Mouse (Mus musculus): ENCODE results near the gene Mrpl22. TPM values are rescaled to one million over a fixed set of nuclear protein-coding genes. Genes with fewer than 3 reads are reported as not detected.
"Not testable (repeated sequence)": the region's sequence is repeated elsewhere in the genome, so short reads cannot be mapped to it uniquely, and the experiment has no call there.

Gene Mrpl22
- total RNA-seq, 2 experiments from 2014 or later, result 47.1 to 49.9 TPM

DNA sequence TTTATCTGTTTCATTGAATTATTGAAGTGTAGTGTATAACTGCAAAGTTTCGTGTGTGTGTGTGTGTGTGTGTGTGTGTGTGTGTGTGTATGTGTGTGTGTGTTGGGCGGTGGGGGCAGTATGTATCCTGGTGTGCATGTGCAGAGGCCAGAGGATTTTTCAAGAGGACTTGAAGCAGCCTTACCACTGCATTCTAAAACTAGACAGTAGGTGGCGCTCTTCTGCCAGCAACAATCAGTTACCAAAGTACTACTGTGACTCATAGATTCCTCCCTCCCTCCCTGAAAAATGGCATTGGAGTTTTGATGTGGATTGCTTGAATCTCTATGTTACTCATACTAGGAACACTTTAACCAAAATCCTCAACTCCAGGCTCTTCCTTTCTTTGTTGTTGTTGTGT lies 8.1 kb downstream of the Mrpl22 start:
- intact Hi-C loops (cut with DNase I), result loop anchor here (1.0 to 5.0 kb wide), 2 partner anchors 46 to 123 kb away; no protein-coding TSS in a partner anchor
- DNase-seq, result peak; percentile 74 to 85

DNA sequence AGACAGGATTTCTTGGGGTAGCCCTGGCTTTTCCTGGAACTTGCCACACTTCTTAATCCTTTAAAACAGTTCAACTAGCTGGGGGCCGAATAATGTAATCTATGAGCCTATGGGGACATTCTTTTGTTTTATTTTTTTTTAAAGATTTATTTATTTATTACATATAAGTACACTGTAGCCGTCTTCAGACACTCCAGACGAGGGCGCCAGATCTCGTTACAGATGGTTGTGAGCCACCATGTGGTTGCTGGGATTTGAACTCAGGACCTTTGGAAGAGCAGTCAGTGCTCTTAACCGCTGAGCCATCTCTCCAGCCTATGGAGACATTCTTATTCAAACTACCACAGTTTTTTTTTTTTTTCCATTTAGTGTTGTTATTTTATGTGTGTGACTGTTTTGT lies 8.5 kb downstream of the Mrpl22 start:
- intact Hi-C loops (cut with DNase I), result loop anchor here (1.0 to 5.0 kb wide), 2 partner anchors 45 to 122 kb away; no protein-coding TSS in a partner anchor

DNA sequence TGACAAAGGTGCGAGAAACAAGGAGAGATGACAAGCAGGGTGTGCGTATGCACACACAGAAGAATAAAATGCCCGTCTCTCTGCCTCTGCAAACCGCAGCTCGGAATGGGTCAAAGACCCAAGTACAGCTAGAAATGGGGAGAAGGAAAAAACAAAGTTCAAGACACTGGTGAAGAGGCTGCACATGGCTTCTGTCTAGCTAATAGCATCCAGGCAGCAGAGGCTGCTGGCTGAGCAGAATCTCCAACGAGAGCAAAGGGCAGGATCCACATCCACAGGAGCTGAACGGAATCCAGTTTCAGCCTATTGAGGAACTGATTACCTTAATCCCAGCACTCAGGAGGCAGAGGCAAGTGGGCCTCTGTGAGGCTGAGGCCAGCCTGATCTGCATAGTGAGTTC lies 9.3 kb downstream of the Mrpl22 start:
- intact Hi-C loops (cut with DNase I), result no loop called here
- no peak for DNase-seq

More for the DNA sequence above, 8.5 kb downstream of the Mrpl22 start:
- DNase-seq, result not testable (repeated sequence)

DNA sequence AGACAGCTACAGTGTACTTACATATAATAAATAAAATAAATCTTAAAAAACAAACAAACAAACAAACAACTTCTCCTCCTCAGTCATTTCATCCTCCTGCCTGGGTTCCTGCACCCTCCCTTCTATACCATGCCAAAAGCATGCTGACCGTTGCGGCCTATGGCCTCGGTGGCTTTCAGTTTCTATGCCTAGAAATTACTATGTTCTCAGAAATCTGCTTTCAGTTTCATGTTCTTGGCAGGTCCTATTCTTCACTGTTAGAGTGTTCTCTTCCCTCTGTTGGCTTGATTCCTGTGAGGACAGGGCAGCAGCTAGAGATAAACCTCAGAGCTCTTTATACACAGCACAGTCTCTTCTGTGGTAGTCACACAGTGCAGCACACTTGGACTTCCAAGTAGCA lies 12.1 kb downstream of the Mrpl22 start:
- intact Hi-C loops (cut with DNase I), result no loop called here
- DNase-seq, result no peak

DNA sequence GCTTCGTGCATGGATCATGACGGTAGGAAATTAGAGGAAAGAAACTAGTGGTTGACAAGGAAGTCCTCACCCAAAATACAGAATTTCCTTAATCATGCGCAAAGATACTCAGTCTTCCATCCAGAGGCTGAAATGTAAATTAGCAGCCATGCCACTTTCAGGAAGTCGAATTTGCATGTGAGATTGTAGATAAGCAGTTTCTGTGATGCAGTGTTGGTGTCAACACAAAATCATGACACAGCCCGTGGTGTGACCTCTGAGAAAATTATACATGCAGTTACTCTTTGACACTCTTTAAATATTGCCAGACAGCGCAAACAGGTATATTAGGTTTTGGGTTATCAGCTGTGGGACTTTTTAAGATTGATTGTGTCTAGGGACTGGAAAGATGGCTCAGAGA lies 18.2 kb downstream of the Mrpl22 start:
- intact Hi-C loops (cut with DNase I), result no loop called here
- no peak for DNase-seq

DNA sequence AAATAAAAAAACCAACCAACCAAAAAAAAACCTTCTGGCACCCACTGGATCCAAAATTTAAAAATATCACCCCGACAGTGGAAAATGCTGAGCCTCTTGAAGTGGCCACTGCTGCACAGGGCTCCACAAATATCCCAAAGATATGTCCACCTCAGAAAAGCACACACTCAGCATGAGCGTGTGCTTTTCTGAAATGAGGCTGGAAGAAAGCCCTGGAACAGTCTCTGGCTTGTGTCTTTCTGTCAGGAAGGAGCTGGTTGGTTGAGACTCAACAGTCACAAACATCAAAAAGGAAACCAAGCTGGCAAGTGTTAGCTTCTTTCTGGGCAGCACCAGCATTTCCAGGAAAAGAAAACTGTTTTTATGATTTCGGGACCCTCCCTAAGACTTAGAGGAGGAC lies 21.9 kb downstream of the Mrpl22 start:
- intact Hi-C loops (cut with DNase I), result no loop called here
- peak in 1 of 2 experiments; percentile 31 for DNase-seq

DNA sequence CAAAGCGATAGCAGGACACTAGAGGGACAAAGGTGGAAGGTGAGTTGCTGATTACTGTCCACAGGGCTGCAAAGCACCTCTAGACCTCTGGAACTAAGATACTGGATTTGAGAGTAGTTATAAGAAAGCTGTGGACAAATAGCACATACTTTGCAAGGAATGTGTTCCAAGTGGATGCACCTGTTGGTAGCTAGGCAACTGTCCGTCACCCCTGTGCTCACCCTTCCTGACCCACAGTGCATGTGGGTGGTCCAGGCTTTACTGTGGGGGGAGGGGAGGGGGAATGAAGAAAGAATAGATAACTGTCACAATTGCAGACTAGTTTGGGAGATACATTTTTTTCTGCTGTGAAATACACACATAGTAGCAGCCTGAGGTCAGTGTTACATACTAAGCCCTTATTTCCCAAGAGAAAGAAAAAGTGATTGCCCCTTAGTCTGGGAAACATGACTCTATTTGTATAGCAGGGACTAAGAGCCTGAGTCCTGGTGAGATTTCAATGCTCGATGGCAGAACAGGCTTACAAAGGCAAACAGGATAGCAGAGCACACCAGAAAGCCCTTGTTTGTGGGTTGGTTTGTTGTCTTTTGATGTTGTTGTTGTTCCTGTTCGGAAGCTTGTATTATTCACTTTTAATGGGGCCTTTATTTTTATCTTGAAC lies 22.5 kb downstream of the Mrpl22 start:
- no peak for DNase-seq
- intact Hi-C loops (cut with DNase I), result no loop called here

DNA sequence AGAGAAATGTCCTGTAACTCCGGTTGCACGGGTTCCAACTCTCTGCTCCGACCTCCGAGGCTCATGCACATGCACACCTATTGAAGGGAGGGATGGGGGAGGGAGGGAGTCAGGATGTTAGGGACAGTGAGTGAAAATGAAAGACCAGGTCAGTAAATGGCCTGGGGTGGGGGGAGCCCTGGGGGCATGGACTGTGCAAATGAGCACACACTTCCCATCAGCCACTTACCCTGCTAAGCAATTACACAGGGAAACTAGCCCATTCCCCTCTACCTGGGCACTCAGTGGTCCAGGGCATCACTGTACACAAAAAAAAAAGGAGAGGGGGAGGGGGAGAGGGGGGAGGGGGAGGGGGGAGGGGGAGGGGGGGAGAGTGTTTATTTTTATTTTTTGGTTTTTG lies 27.2 kb downstream of the Mrpl22 start:
- no peak for DNase-seq
- intact Hi-C loops (cut with DNase I), result no loop called here

DNA sequence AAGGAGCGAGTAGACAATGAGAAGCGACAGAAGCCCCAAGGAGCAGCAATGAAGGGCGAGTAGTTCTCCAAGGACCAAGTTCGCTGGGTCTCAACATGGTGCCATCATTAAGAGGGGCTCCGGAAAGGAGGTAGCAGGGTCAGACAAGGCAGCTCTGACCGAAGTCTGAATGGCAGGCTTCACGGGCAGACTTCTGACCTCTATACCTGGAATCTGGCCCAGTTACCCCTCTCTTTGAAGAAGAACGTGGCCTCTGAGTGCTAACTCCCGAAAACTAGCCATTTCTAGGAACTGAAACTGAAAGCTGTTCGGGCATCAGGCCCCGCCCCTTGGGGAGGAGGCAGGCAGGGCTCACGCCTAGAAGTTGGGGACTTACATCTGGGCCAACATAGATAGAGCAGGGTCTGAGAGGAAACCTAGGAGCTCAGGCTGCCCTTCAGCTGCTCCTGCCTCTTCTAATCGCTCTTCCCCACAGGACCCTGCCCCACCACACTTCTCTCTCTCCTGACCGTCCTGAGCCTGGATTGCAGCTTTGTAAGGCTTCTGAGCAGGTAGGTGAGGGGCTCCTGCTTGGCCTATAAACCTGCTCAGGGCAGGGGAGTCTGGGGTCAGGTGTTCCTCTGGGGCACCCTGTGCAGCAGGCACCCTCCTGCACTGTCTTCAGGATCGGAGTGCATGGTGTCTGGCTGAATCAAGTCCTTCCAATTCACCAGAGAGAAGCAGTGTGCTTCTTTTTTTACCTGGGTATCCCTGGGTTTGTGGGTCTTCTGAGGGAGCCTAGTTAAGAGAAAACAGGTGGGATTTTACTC lies 28.0 kb downstream of the Mrpl22 start, which contains the start of the genes Igtp and Irgm2:
Igtp (plus strand) TSS at position 328 of the 809 bp plus-strand sequence.
Irgm2 (plus strand) TSS at position 390 of the 809 bp plus-strand sequence.
- intact Hi-C loops (cut with DNase I), result loop anchor here (2.0 kb wide), 1 partner anchor 25 kb away; no protein-coding TSS in a partner anchor

DNA sequence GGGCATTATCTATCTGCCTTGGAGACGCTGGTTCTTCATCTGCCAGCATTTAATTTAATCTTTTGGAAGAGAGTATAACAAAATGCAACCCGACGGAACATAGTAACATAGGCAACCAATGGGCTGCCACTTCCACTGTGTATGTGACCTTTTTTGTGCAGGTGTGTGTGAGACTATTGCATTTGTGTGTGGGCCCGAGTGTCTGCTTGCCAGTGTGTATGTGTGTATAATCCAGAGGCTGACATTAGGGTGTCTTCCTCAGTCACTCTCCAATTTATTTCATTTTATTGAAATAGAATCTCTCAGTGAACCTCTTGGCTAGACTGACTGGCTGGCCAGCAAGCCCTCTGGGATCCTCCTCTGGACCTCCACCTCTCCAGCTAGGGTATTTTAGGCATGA lies 28.8 kb downstream of the Mrpl22 start:
- intact Hi-C loops (cut with DNase I), result loop anchor here (2.0 kb wide), 1 partner anchor 25 kb away; no protein-coding TSS in a partner anchor
- no peak for DNase-seq

More for the DNA sequence above, 28.0 kb downstream of the Mrpl22 start, which contains the start of the genes Igtp and Irgm2:
- peak; percentile 78 to 84 for DNase-seq

DNA sequence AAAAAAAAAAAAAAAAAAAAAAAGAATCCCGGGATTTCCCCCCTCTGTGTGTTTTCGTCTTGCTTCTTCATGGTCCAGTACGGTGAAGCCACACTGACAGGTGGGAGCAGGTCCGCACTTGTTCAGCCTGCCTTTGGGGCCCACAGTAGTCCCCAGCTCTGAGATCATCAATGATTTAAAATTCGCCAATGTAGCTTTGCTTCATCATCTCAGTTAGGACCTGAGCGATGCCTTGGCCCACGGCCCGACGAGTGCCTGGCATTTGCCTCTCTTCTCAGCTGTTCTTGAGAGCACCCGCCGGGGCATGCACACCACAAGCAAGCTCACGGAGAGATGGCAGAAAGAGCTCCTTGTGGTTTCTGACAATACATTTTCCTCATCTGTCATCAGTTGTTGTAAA lies 29.6 kb downstream of the Mrpl22 start:
- DNase-seq, result peak in 1 of 2 experiments; percentile 21
- intact Hi-C loops (cut with DNase I), result loop anchor here (2.0 kb wide), 1 partner anchor 24 kb away; no protein-coding TSS in a partner anchor

DNA sequence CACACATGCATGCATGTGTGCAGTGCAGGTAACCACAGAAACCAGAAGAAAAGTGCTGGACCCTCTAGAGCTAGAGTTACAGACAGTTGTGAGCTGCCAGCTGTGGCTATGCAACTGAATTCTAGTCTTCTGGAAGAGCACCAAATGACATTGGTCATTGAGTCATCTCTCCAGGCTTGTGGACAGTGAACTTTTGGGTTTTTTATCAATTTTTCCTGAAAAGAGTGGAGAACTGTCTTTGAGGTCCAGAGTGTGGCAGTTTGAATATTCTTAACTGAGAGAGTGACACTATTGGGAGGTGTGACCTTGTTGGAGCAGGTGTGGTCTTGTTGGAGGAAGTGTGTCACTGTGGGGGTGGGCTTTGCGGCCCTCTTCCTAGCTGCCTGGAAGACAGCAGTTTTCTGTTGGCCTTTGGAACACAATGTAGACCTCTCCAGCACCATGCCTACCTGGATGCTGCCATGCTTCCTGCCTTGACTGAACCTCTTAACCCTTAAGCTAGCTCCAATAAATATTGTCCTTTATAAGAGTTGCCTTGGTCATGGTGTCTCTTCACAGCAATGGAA lies 38.9 kb downstream of the Mrpl22 start:
- no peak for DNase-seq
- intact Hi-C loops (cut with DNase I), result no loop called here

DNA sequence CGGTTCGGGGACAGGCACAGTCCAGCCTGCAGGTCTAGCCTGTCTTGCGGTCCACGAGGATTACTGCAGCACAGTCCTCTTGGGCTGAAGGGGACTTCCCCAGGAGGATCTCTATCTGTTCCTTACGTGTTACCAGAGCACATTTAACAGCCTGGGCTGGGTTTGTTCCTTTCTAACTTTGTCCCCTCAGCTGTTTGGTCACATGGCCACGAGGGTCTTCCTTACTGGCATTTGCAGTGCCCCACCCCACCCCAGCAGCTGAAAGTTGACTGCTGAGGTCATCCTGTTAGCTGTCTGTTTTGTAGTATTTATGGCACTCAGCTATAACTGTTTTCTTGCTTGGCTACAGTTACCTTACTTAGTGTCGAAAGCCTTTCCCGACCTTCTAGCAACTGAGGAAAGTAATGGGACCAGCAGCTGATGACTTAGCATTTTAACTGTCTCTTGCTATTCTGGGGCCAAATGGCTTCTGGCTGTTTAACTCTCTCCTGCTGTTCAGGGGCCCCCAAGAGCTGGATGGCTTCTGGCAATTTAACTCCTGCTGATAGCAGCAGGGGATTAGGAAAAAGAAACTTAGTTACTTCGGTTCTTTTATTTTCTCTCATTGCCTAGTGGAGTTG lies 39.7 kb downstream of the Mrpl22 start:
- intact Hi-C loops (cut with DNase I), result no loop called here
- no peak for DNase-seq

DNA sequence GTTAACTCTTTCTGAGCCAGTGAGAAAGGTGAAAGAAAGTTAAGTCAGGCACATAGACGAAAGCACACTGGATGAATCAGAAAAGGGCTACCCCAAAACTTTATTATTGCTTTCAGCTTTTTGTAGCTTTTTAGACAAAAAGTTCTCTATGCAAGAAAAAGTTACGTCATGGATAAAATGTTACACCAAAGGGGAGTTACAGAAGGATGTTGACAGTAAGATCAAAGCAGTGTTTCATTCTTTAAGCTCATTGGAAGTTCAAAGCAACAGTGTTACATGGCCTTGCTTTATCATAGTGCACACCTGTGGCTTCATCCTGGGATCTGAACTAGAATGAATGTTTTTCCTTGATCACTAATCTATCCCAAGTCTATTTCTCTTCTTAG lies 40.2 kb downstream of the Mrpl22 start:
- intact Hi-C loops (cut with DNase I), result no loop called here
- no peak for DNase-seq

DNA sequence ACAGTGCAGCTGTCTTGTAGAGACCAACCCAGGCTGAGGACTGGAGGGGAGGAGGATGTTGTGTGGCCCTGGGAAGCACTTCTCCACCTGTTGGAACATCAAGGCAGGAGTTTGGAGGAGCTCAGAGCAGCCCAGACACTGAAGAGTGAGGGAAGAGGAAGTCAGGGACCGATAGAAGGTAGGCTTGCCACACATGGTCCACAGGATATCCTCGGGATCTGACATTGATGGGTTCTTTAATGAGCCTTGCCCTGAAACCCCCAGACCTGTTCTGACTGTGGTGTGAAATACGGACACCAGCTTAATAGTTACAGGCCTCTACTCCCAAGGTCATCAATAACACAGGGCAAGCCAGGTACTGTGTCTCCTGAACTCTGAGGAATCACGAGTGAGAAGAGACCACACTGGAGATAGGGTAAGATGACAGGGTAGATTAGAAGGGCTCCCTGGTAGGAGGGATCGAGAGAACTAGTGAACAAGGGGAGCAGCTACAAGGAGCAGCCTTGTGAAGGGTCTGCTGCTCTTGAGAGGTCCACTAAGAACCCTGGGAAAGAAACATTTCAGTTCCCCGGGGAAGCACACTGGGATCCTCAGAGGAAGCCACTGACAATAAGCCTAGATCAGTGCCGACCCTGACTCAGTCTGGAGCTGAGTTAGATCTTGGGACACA lies 42.3 kb downstream of the Mrpl22 start:
- intact Hi-C loops (cut with DNase I), result no loop called here
- no peak for DNase-seq

DNA sequence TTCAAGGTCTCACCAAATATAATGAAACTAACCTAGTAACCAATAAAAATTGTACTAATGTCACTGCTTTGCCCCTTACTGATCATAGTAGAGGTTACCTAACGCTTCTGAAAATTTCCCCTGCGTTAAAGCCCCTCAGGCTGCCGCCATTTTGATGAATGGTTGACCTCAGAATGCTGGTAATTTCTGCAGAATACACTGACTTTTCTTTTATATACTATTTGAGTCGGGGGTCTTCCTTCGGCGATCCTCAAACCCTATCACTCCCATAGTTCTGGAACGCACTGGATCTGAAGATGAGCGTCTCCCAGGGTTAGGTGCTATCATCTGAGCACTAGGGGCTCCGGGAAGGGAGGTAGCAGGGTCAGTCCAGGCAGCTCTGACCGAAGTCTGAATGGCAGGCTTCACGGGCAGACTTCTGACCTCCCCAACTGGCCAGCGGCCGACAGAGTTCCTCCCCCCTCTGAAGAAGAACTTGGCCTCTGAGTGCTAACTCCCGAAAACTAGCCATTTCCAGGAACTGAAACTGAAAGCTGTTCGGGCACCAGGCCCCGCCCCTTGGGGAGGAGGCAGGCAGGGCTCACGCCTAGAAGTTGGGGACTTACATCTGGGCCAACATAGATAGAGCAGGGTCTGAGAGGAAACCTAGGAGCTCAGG lies 43.1 kb downstream of the Mrpl22 start:
- peak; percentile 83 to 88 for DNase-seq
- intact Hi-C loops (cut with DNase I), result no loop called here

DNA sequence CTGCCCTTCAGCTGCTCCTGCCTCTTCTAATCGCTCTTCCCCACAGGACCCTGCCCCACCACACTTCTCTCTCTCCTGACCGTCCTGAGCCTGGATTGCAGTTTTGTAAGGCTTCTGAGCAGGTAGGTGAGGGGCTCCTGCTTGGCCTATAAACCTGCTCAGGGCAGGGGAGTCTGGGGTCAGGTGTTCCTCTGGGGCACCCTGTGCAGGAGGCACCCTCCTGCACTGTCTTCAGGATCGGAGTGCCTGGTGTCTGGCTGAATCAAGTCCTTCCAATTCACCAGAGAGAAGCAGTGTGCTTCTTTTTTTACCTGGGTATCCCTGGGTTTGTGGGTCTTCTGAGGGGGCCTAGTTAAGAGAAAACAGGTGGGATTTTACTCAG lies 43.6 kb downstream of the Mrpl22 start:
- peak in 1 of 2 experiments; percentile 9 for DNase-seq
- intact Hi-C loops (cut with DNase I), result not testable (repeated sequence)

DNA sequence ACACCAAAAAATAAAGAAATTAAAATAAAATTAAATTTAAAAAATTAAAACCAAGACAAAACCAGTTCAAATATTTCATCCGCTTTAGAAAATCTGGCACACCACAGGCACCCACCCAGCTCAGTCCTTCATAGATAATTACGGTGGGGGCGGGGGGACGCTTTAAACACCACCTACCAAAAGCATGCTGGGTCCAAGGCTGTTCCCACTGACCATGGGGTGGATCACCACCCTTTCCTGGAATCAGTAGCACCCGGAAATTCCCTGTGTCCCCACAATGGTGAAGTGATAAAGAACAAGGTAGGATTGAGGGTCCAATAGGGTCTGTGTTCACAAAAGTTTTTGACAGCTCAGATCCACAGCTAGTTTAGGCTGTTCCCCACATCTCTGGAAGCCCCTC lies 44.4 kb downstream of the Mrpl22 start:
- intact Hi-C loops (cut with DNase I), result no loop called here
- DNase-seq, result no peak

DNA sequence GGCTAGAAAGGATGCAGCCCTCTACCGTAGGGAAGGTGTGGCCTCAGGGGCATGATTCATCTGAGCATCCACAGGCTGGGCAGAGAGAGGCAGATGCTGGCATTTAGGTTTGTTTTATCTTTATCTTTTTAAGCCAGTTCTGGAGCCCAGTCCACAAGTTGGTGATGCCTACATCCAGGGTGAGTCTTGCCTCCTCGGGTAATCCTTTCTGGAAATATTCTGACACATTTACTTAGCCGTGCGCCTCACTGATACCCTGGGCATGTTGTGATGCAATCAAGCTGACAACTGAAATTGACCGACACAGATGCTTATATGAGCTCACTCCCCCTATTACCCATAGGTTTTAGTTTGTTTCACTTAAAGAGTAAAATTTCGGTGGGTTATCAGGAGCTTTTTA lies 45.4 kb downstream of the Mrpl22 start:
- DNase-seq, result no peak
- intact Hi-C loops (cut with DNase I), result no loop called here
